Mouse (Mus musculus) lung, postnatal 10 days (tissue): ENCODE measurements around the gene Plce1.

ENCODE experiments used
- DNase-seq: peaks from one replicate; pipeline ENCODE4 v3.0.0; 2021

The Plce1 gene

DNA sequence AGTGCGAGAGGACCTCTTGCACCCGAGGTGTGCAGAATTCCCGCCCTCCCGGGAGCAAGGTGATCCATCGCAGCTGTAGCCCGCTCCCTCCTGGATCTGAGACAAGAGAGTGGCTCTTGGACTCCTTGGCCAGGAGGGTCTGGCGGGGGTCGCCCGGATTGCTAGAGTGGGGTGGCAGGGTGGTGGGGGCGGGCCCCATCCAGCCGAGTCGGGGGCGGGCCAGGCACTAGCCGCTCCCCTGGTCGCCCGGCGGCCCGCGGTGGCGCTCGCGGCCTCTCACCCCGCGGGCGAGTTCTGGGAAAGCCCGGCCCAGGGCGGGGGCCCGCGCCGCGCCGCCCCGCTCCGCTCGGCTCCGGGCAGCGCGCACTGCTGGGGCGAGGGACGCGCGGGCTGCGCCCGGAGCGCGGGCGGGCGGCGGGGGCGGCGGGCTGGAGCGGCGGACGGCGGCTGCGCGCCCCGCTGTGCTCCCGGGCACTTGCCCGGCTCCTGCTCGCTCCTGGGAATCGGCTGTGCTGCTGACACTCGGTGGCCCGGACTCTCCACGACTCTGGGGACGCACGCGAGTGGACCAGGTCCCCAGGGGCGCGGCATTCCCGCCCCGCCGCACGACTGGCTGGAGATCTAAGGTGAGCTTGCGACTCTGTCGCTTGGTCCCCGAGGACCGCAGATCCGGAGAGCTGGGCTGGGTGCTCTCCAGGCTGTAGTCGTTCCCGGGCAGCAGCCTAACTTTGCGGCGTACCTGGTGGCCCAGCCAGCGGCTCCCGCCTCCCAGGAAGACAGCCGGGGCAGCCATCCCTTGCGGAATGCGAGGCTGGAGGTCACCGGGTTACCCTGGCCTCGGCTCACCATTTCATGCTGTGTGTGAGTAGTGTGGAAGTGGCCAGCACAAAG lies at the start of gene Plce1:
Gene Plce1, plus strand, starts transcription at position 379 of the 891 bp plus-strand sequence.
- DNase-seq, result peak; percentile 34

DNA sequence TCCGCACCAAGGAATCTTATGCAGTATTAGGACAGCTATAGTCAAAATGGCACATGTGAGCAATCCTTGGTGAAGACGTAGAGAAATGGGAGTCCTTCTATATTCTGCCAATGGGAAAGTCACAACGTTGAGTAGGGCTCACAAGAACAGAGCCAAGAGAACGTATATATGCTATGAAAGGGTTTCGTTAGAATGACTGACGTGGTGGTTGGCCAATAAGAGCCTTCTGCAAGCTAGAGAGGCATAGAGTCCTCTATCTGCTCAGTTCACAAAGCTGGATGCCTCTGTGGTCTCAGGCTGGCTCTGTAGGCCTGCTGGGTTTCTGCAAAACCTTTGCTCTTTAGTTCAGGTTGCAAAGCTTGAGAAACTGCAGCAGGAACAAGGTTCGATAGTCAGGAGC lies 49.6 kb upstream of the Plce1 start:
- no peak for DNase-seq

DNA sequence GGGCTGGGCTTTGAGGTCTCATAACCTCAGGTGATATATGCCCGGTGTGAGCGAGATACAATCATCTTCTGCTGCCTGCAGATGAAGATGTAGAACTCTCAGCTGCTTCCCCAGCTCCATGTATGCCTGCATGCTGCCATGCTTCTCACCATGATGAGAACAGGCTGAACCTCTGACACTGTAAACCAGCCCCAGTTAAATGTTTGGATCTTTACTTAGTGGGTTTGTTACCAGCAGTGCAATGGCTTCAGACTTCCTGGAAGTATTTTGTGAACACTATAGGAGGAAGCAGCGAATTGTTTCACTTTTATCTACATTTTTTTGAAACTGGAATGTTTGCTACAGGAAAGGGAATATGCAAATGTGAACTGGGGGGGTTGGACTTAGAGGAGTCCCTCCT lies 48.9 kb upstream of the Plce1 start:
- DNase-seq, result no peak

DNA sequence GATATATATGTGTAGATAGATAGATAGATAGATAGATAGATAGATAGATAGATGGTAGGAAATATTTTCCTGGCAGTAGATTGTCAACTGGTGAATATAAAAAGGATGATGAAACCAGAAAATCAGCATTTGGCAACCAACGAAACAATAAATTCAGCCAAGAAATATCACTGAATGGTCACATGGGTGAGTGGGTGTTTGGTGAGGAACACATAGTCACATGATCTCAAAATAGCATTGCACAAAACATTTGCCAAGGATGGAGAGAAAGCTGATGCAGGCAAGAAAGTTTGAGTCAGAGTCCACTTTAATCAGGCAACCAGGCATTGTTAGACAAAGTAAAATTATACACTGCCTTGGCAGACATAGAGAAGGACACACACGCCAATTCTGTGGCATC lies 47.5 kb upstream of the Plce1 start:
- DNase-seq, result no peak

DNA sequence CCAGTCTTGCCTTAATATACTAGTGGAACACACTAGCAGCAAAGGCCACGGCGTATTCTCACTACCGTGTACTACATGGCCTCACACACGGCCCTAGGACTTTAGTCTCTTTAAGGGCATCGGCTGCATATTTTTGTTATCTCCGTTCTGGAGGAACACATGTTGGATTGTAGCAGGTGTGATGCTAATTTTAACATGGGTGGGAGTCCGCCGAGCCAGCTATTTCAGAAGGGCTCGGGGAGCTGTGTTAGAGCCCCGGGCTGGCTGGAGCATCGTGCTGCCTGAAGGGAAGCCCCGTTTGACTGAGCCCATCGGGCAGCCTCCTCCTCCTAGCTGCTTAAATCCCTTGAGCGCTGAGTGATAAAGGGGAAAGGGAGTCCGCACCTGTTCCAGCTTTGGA lies 45.7 kb upstream of the Plce1 start:
- DNase-seq, result no peak

DNA sequence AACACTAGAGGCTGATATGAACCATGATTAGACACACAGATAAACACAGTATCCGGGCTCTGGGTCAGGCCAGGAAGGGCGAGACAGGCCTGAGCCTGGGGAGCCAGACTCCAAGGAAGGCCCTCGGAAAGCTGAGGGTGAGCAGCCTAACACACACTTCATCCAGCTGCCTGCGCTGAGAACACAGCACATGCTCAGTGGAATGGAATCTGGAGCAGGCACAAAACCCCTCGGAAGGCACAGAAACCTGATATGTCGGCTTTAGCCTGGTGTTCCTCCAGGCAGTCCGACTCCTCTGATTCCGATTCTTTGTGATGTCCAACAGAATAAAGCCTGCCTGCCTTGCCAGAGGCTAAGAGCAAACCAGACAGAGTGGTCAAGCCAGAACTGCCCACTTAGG lies 39.0 kb upstream of the Plce1 start:
- DNase-seq, result no peak

DNA sequence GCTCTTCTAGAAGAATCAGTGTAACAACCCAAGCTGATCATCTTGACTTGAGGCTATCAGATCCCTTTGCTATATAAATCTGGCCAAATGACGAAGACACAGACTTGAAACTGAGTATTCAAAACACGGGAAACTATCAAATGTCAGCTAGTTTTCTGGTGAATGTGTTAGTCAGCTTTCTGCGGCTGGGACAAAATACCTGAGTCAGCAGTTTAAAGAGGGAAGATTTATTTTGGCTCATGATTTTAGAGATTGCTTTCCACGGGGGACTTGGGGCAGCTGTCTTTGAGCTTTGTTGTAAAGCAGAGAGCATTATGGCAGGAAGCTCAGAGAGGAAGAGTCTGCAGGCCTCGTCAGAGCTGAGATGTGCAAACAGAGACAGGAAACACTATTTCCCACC lies 35.2 kb upstream of the Plce1 start:
- no peak for DNase-seq

DNA sequence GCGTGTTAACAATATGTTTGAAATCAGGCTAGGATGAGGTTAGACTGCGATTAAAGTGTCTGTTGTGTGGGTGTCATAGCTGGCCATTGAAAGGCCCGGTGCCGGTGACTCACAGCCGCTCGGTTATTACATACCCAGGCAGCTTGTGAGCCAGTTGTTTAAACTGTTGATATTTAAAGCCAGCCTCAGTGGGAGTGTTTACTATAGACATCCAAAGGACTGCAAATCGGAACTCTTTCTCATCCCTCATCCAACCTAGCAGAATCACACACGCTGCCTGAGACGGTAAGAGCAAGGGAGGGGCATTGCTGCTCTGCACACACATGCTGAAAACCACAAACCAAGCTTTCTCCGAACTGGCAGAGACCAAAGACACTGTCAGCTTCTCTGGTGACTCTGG lies 25.7 kb upstream of the Plce1 start:
- DNase-seq, result no peak

DNA sequence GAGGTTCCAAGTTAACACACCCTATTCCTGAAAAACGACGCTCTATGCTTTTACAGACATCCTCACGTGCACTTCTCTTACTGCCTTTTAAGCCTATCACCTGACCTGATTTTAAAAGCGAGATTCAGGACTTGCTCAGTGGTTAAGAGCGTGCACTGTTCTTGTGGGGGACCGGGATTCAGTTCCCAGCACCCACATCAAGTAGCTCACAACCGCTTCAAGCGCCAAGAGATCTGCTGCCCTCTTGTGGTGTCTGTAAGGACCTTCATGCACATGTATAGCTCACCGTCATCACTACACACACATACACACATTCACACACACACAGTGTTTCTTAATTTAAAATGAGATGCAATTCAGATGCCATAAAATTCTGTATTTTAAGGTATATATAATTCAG lies 21.9 kb upstream of the Plce1 start:
- no peak for DNase-seq

DNA sequence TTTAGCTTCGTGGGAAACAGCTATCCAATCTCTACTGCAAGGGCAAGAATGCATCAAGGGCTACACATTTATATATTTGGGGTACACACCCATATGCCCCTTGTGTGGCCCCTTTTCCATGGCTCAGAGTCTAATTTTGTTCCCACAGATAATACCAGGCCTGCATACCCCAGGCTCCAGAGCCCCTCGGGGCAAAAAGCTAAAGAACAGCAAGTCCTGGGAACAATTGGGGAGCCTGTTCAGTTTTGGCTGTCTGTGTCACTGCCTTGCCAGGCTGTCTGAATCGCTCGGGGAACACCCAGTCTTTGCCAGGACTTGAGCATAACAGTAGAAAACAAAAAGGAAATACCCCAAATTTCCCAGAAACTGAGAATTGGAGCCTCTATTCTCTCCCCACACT lies 20.2 kb upstream of the Plce1 start:
- no peak for DNase-seq

DNA sequence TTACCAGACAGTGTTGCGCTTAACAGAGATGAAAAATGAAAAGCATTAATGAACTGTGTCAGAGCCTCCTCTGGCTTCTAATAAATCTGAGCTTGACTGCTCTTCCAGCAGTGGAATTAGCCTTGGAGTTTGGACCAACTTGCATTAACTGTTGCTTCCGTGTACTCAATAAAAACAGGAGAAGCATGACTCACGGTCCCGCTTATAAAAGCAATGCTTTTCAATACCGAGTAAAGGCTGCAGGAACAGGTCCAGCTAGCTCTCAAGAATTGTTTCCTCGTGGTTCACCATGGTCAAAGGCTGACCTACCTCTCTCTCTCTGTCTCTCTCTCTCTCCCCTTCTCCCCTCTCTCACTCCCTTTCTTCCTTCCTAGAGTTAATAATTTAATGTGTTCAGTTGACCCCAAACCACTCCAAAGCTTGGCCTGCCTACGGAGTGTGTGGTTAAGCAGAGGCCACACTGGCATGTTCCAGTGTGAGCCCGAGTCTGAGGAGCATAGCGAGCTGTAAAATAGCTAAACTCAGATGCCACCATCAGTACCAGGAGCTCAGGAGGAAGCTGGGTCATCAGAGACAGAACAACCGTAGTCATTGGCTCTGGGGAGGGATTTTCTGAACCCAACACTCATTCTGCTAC lies 10.5 kb upstream of the Plce1 start:
- DNase-seq, result no peak

DNA sequence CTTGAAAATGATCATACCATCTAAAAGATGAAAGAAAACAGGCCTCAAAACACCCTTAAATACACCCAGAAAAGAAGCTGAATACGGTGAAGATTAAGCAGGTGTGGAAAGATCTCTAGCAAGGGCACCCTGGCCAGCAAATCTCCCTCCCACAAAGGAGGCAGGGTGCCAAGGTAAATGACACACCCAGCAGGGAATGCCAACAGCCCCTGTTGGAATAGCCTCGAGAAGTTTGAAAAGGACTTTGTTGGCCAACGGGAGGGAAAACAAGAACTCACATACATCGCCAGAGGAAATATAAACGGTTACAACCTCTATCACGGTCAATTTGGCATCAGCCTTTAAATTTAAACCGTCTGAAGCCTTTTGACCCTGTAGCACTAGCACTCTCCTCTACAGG lies 5.5 kb upstream of the Plce1 start:
- DNase-seq, result peak; percentile 29

DNA sequence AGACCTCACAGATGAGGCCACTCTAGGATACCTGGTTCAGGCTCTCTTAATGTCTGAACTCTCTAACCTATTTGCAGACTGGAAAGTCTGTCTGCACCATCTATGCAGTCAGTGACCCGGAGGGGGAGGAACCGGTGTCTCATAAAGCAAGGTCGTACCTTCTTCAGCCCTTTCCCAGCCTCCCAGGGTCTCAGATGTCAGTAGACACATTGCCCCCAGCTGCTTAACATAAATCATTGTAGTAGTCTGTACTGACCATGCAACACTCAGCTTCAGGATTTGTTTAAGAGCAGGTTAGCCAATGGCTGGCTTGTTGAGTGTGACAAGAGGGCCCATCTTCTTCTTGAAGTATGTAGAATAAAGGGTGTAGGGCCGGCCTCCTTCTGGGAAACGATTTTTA lies 2.6 kb upstream of the Plce1 start:
- DNase-seq, result no peak

DNA sequence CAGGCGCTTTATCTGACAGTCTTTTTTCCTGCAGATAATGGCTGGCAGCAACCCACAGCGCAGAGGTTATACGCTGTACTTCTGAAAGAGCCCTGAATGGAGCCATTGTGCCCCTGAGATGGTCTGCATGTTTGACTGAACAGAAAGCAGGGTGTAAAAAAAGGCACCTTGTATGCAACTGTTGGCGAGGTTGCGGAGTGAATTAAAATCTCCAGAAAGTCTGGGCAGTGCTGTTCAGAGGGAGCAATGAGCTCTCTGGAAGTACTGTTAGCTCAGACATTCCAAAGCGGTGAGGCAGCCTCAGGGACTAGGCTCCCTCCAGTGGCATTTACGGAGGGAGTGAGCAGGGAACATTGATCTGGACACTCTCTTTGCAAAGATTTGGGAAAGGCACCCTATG lies 2.0 kb upstream of the Plce1 start:
- peak; percentile 33 for DNase-seq

DNA sequence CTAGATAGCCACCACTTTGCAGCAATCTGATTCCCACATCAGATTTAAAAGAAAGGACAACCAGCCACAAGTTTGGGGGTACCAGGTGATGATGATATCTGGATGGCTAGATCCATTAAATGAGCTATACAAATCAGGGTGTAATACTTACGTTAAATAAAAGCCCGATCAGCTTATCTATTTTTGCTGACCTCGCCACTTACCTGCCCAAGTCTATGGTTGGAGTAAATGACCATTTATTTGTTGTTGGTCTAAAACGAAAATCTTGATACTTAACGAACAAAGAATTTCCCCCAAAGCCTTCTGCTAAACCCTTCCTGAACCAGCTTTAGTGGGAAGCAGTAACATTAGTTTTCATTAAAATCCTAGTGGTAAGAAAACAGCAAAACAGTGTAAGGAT lies 1.4 kb upstream of the Plce1 start:
- DNase-seq, result no peak

DNA sequence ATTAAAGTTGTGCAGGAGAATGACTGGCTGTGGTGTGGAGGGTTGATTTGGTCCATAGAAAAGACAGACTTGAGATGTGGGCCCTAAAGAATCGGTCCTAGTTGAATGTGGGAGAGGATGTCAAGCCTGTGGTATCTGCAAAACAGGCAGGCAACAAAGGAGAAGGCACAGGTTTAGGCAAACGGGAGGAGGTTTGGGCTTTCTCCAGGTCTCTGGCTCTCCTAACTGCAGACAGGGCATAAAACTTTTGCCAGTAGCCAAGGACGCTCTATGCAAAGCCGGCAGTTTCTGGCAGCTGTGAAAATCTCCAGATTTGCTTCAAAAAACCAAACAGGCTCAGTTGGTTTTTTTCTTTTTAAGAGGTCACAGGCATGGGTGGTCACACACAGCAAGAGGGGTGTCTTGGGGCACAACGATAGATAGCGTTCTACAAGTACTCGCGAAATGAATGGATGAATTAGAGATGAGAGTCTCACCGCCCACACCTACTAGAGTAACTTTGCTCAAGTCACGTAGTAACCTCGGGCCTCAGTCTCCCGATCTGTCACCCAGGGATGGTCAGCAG lies 671 bp upstream of the Plce1 start:
- DNase-seq, result no peak

DNA sequence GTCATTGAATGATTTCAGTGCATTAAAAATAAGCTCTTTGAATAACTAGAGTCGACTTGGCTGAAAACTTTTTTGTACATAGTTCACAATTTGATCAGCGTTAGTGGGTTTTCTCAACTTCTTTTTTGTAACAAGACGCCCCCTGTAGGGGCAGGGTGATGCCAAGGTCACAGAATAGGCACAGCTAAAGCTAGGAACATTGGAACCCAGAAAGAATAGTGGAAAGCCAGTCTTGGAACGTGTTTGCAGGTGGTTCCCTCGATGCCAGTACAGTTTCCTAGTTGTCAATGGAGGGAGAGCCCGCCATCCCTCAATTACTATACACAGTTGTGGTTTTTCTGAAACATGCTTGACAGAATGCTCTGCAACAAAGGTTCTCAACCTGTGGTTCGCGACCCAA lies 997 bp downstream of the Plce1 start:
- DNase-seq, result no peak

DNA sequence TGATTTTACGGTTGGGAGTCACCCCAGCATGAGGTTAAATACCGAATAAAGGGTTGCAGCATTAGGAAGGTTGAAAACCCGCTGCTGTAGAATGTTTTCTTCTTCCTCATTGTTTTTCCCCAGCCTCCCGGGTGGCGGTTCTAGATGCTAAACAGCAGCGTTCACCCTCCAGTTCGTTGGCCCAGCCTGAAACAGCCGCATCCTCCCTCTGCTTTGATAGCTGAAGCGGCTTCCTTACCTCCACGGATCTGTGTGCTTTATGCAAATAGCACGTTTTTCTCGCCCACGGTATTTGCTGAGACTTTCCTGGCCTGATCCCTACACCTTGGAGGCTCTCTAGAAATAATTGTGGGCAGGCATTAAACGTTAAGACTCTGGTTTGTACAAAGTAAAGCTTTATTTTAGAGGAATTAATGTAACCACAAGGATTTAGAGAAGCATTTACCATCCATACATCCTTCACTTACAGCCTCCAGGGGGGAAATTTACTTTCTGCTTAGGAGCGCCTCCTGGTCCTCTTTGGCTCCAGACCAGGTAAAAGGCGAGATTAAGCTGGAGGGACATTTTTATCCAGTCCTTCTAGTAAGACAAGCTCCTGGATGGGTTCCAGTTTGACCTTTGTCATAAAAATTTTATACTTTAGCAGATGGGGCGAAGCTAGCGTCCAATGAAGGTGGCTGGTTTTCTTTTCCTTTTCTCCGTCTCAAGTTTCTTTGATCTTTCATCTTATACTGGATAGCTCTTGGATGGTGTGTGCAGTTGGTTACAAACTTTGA lies 1.7 kb downstream of the Plce1 start:
- no peak for DNase-seq

DNA sequence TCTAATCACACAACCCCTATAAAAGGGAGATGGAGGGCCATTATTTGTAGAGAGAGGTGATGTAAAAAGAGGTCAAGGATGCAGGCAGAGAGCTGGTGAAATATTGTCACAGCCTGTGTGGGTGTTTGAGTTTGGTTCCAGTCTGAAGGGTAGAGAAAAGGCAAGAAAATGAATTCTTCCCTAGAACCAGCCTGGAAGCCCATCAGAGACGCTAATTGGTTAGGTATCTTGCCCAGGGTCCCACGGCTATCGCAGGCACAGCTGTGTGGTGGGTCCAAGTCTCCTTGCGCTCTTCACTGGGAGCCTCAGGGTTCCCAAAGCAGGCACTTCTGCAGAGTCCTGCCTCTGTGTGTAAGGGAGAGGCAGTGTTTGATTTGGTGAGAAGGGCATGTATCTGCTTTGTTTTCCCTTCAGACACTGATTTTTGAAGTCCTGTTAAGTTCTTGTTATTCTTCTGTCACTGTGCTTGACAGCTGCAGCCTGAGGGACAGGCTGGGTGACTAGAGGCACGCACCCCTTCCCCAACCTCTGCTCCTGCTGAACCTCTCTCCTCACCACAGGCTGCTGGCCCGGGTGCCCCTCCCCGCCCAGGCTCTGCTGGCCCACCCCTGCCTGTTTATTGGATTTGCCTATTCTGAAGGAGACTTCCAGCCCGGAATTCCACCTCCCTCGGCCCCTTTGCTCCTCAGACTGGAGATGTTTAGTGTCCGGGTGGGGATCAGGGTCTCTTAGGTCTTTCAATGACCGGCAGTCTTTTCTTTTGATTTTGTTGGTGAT lies 5.1 kb downstream of the Plce1 start:
- DNase-seq, result no peak

DNA sequence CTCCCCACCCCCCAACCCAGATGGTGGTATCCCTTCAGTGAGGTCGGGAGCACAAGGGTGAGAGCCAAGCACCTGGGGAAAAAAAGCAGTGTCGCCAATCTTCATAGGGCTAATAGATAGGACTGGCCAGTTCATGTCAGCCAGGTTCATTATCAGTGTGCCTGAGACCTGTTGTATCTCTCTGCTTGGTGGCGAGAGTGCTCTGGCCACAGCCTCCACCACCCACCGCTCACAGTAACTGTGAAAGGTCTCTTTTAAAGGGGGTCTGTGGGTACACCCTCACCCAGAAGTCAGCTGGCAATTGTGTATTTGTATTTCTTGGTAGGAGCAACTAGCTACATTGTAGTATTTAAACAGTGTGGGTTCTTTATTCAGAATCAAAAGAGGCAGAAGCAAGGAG lies 6.6 kb downstream of the Plce1 start:
- no peak for DNase-seq

DNA sequence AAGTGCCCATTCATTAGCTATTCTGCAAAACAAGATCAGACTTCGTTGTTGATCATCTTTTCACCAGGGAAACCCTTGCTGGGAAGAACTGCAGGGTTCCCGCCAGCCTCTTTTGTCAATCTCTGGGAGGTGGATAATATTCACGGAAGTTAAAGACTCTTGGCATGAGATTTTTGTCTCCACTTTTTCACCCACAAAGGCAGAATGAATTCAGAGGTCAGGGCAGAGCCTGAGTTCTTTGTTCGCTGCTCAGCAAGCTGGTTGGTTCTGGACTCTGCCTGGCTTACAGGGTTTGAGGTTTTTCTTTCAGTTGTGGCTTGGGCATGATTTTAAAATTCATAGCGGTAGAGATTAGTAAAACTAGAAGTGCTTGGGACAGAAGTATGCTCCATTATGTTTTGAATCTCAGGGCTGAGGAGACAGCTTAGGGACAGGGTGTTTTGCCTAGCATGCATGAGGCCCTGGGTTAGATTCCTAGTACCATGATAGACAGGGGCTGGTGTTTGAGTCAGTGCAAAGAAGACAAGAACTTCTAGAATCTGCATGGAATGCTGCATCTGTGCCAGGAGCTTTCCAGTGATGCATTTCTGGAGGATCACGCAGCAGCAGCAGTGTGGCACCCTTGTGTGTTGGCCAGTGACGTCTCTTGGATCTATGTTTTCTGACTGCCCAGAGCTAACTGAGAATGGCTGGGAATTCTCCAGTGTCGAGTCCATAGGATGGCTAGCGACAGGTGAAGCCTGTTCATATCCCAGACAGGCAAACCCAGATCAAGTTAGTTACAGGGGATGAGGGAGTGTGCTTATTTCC lies 7.4 kb downstream of the Plce1 start:
- DNase-seq, result no peak

DNA sequence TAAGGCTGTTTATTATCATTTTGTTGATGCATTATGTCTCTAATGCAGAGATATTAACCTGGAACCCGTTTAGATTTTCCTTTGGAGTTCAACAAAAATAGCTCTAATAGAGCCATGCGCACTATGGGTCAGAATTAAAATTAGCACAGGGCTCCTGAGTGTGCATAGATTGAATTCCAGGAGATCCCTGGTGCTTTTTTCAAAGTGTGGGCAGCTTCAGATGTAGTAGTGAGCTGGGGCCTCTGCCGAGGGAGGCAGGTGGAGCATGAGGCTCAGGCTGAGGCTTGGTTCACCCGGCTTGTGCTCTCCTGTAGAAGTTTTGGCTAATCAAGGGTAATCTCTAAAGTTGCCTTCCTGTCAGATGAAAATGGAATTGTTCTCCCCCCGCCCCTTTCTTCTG lies 17.3 kb downstream of the Plce1 start:
- no peak for DNase-seq
